Mouse (Mus musculus): ENCODE results near the gene Git2.
A peak's percentile ranks its signal among the peaks of the same experiment; 100 is the strongest.

Gene Git2

DNA sequence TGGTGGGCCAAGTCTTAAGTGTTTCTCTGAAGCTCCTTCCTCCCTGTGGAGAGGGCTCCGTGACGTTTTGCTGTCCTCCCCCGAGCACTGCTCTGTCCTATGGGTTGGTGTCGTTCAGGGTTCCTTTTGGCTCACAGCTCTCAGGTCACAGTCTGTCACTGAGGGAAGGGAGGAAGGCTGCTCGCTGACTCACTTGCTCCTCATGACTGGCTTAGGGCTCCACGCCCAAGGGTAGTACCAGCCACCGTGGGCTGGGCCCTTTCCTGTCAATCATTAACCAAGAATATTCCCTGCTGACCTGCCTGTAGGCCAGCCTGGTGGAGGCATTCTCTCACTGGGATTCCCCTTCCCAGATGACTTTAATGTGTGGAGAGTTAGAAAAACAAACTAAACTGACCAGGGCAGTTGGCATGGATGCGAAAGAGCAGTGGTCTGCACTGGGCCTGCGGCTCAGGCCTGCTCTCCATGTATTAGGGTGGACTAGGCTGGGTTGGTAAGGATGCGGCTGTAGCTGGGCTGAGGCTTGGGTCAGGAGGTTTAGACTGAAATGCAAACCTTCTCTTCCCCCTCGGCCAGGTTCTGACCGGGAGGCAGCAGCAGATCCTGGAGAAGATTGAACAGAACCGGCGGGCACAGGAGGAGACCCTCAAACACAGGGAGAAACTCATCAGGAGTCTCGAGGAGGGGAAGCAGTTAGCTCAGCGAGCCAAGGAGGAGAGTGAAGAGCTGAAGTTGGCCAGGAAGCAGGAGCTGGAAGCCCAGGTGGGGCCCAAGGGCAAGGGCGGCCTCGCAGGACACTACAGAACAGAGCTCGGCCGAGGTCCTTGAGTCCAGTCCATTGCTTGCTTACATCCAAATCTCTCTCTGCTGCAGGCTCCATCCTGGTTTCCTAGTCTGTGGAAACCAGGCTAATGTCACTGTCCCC, 56.1 kb downstream of the Git2 start:
- DNase-seq, result no peak

DNA sequence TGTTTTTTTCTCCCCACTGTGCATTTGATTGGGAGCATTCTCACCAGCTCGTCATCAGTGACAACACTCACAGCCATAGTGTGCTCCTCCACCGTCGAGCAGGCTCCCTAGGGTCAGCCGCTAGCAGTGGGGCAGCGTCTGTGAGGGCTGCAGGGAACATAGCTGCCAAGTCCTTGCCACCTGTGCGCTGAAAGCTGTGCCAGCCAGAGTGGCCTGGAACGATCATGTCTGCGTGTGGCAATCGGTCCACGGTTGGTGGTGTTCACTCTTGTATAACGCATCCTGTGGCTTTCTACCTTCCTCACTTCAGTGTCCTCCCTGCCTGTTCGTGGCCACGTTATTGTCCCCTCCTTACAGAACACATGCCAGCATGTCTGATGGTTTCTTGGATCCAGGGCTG, 56.8 kb downstream of the Git2 start:
- no peak for DNase-seq

DNA sequence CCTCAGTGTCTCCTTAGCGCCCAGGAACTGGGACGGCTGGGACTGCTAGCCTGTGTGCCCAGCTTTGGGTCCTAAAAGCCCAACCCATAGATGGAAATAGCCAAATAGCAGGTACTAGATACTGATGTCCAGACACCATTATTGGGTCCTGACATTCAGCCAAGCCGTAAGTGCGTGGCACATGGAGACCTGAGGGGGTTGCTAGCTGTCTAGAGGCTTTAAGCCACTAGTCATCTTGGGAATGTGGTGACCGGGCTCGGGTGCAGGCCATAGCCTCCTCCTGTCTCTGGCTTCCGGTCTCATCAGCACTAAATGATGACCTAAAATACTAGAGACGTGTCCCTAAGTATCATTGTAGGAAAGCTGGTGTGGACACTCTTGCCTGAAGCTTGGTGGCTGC, 57.4 kb downstream of the Git2 start:
- DNase-seq, result no peak

DNA sequence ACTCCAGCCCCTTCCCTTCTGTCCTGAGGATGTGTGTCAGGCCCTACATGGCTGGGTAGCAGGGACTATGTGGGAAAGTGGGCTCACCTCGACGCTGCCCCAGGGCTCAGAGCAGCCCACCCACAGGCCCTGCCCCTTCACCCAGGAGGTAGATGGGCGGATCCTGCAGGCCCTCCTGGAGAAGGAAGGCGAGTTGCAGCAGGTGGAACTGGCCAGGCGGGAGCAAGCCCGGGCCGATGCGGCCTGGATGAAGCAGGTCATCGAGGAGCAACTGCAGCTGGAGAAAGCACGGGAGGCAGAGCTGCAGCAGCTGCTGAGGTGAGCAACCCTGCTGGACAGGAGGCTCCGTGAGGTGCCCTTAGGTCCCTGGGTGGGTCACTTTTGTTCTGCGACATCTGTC, 58.0 kb downstream of the Git2 start:
- DNase-seq, result no peak

DNA sequence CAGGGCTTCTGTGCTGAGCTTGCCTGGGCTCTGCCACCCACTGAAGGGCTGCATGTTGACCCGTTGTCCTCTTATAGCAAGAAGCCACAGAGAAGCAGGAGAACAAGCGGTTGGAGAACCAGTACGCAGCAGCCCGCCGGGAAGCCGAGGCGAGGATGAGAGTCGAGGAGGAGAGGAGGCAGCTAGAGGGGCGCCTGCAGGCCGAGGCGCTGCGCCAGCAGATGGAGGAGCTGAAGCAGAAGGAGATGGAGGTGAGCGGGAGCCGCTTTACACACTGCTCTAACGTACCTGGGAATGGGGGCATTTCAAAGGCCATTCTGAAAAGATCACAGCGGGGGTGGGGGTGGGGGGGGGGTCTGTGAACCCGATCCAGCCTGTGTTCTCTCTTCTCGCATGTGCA, 60.8 kb downstream of the Git2 start:
- DNase-seq, result no peak

DNA sequence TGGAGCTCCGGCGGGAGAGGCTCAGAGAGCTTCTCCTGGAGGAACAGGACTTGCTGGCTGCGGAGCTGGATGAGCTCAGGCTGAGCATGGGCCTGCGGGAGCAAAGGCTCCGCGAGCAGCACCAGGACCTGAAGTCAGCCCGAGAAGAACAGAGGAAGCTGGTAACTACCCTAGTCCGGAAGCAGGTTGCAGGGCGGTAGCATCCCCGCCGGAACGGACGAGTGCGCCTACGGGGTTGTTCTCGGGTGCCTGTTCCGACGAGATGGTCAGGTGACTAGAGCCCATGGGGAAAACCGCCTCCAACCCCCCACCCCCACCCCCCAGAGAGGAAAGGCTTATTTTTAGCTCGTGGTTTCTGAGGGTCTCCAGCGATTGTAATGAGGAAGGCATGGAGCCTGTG, 66.0 kb downstream of the Git2 start:
- no peak for DNase-seq

DNA sequence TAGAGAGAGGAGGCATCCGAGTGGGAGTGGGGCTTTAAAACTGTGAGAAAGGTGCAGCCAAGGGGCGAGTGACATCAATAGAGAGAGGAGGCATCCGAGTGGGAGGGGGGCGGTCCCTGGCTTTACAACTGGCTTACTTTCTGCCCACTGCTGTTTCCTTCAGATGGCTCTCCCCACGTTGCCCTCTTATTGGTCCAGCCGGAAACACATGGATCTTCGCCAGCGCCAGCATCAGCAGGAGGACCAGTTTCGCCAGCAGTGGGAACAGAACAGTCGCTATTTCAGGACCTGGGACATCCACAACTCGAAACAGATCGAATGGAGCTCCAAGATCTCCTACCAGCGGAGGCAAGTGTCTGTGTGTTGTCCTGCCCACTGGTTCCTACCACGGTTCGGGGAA, 66.8 kb downstream of the Git2 start:
- DNase-seq, result no peak

DNA sequence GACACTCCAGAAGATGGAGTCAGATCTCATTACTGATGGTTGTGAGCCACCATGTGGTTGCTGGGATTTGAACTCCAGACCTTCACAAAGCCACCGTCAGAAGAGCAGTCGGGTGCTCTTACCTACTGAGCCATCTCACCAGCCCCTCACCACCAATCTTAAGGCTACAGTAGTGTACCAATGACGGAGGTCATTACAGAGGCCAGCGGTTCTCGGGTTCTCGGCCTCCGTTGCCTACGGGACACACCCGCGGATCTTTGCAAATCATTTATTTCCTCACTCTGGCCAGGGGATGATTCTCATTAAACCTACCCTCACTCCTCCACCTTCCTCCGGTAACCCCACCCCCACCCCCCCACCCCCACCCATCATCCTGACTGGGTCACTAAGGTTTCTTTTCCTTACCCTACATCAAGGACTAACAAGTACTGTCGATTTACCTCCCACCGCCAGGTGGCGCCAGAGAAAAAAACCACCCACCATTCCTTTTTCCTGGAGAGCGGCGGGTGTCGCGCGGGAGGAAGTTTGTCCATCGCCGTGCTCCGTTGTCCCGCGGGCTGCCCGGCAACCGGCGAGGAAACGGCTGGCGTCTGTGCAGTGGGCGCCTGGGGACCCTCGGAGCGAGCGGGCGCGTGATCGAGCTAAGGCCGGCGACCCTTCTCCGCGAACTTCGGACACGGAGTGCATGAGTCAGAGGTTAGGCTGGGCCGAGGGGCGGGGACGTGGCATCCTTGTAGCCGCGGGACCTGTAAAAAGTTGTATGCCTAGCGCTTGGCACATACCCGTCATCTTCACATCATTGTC, 67.8 kb downstream of the Git2 start, which contains the start of gene Tchp:
Gene Tchp (plus strand): TSS at position 496 of the 804 bp plus-strand sequence.
- DNase-seq, result peak; percentile 92 to 93

DNA sequence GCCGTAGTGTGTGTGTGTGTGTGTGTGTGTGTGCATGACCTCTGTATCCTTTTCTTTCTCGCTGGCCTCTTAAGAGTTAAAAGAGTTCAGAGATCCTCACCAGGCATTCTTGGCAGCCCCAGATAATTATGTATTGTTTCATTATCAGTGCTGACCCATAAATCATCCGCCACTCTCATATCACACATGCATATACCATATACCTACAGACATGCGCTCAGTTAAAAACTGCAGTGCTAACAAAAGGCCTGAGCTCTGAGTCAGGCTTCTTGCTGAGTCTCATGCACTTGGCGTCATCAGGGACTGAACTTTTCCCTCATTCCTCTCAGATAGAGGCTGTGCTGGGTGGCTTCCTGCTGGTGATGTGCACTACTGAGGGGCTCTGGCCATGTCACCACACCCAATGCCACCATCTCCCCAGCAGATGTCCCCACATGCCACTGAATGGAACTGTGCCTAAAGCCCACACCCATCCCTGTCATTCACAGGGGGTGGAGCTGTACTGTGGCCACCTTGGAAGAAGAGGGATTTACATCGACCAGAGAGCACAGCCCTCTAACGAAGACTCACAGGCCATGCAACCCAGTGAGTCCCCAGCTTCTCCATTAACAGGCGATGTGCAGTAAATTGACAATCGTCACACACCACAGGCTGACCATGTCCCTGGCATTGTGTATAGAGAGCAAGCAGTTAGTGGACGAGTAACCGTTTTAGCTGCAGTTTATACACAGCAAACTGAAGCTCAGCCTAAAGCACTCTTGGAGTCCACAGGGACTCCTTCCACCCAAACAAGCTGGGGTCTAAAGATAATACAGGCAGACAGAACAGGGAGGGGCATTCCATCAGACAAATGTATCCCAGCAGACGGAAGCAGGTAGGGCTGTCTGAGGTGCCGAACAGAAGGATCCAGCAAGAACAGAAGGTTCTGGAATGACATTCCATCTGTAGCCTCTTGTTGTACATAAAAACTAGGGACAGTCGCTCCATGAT, 72.6 kb downstream of the Git2 start:
- DNase-seq, result no peak

DNA sequence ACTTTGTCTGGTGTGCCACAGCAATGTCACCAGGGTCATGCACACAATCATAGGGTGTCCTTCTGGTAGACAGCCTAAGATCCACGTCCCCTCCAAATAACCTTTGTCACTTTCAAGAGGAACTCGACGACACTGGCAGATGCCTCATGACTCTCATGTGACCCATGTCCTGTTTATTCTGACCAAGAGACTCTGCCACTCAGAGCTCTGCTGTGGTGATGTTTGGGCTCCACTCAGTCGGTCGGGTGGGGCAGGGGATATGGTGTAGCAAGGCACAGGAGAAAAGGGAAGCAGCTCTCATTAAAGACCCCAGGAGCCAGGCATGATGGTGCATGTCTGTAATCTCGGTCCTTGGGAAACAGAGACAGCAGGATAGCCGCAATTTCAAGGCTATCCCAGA, 76.3 kb downstream of the Git2 start:
- DNase-seq, result no peak

DNA sequence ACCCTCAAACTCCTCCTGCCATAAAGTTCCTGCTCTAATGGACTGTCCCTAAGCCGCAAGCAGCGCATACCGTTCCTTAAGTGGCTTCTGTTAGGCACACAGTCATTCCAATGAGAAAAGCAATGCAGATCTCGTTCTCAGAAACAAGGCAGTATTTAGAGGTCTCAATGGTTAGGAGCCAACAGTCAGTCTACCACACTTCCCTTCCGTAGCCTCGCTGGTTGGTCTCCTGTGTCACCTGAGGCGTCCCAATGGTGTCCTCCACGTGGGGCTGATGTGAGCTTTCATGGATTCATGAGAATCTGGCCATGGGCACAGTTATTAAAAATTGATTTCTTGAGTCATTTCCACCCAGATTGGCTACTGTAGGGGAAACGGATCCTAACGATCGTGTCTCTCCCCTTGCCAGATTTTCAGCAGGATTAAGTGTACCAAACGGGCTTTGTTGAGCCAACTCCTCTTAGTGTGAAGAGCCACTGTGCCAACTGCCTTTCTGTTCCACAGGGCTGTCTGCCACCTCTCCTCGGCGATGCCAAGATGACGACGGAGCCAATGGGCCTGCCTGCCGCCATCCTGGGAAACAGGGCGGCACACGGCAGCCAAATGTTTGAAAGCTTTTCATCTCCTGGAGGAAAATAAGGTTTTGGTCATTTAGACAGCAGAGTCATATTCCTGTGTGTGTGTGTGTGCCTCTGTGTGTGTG, 77.1 kb downstream of the Git2 start:
- DNase-seq, result no peak

DNA sequence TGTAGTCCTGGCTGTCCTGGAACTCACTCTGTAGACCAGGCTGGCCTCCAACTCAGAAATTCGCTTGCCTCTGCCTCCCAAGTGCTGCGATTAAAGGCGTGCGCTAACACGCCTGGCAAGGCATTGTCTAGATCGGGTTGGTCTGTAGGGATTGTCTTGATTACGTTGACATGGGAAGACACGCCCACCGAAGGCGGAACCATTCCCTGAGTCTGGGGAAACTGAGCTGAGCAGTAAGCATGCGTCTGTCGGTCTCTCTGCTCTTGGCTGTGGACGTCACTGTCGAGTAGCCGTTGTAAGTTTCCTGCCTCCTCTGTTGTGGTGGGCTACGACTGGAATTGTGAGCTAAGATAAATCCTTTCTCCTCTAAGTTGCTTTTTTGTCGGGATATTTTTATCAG, 78.4 kb downstream of the Git2 start:
- no peak for DNase-seq

DNA sequence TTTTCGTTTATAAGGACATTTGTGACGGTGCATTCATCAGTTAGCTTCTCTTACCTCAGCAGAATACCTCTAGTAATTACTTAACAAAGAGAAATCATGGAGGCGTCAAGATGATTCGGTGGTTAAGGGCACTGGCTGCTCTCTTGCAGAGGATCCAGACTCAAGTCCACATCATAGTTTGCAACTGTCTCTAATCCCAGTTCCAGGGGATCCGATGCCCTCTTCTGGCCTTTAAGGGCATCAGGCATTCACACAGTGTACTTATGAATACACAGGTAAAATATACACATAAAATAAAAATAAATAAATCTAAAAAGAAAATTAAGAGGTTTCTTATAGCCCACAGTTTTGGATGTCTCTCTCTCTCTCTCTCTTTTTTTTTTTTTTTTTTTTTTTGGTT, 79.5 kb downstream of the Git2 start:
- no peak for DNase-seq

DNA sequence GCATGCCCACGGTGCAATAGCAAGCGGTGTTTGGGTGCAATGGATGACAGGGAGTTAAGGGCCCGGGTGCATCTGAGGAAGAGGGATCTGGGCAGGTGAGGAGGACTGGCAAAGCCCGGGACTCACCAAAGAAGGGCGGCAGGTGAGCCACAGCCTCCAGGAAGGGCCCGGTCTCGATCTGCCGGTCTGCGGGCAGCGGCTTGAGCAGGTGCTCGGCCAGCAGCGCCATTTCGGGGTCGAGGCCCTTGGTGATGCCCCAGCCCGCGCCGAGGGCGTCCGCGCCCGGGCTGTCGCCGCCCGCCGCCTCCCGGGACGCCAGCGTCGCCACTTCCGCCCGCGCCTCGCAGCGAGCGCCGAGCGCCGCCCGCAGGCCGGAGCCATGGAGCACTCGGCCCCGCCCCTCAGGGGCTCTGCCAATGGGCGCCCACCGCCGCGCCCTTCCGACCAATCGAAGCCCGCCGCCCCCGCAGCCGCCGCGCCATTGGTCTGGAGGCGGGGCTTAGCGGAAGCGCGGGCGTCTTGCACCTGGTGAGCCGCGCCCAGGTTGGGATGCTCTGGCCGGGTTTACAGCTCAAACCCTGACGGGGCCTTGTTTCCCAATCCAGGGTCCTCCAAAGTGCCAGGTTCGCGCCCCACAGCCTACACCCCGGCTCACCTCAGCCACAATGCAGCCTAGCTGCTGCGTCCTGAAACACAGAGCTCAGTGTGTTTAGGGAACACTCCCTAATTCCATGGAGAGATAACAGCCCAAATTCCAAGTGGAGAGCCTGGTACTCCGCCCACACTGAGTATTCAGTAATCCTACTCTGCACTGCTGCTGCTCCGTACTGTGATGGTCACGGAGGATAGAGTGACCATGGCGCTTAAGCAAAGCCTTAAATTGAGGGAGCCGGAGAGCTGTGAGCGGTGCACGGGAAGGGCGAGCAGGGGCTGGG, 84.4 kb downstream of the Git2 start, which contains the start of gene Gltp:
Gene Gltp (minus strand): TSS at position 352 of the 935 bp plus-strand sequence.
- peak; percentile 96 to 98 for DNase-seq

DNA sequence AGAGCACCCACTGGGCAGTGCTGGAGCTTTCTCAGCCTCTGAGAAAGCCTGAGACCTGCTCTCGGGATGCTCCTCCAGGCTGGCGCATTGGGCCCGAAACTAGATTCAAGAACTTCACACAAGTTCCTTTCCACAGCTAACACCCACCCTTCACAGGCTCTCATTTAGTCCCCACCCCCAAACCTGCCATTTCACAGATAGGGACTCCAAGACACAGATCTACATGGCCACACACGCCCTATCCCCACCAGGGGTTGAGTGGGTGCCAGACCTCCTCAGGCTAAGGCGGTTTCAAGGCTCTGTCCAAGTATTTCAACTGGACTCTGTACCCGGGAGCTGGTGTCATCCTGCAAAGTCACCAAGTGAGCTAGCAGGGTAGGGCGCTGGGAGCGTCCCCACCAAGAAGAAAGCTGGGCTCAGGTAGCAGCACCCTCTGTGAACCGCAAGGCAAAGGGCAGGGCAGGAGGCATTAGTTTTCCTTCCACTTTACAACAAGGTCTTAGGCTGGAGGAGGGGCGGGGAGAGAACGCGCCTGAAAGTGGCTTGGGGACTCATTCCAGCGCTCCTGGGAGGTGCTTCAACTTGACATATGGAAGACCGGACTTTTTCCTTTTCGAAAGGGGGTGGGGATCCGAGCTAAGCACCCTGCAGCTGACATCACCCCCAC, 85.5 kb downstream of the Git2 start:
- peak; percentile 39 to 45 for DNase-seq

DNA sequence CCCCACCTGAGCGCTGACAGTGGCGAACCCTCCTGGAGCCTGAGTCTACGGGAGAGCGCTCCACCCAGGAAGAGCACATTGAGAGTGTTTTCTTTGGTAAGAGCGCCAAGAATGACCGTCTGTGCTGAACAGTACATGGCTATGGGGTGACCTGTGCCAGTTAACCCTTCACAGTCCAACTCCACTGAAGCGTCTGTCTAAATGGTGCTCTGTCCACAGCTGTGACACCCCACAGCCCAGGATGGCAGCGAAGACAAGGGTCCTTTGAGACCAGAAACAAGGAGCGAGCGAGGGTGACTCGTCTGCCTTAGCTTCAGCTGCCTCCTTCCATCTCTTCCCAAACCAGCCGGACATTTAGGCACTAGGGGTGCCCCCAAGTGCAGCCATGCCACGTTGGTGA, 86.6 kb downstream of the Git2 start:
- no peak for DNase-seq

DNA sequence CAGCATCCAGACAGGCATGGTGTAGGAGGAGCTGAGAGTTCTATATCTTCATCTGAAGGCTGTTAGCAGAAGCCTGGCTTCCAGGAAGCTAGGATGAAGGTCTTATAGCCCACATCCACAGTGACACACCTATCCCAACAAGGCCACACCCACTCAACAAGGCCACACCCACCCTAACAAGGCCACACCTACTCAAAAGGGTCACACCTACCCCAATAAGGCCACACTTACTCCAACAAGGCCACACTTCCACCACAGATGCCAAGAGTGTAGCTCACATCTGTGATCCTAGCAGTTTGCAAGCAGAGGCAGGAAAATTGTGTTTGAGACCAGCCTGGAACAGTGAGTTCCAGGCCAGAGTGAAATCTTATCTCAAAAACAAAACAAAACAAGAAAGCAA, 87.4 kb downstream of the Git2 start:
- DNase-seq, result no peak

DNA sequence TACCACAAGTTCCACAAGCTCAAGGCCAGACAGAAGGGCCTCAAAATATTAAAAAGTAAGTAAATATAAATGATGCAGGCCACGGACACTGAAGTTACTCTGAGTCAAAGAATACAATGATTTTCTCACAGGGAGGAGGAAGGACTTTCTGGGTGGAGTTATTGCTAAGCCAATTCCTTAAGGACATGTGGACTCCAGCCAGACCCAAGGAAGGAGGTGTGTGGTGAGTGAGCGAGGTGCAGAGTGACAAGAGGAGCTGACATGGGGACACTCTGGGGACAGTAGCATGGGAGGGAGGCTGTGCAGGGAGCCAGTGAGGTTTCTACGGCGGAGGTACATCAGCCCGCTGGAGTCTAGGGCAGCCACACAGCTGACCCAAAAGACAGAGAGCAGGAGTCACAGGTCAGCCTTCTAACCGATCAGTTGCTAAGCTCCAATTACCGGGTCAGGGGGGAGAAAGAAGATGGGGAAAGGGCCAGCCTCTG, 88.5 kb downstream of the Git2 start:
- no peak for DNase-seq

DNA sequence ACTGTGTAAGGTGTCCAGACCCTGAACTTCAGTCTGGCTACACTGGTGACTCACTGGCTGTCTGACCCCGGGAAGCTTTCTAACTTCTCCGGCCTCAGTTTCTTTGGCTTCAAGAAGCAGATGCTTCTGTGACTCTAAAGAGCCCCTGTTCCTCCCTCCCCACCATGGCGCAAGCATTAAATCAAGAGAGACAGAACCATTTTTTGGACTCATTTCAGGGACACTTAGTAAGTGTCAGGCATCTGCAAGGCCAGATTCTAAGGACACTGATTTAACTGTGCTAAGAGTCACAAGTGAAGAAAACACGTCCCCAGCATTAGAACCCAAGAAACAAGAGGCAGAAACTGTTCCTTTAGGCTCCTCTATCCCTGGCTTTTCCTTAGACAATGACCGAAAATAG, 89.3 kb downstream of the Git2 start:
- no peak for DNase-seq

DNA sequence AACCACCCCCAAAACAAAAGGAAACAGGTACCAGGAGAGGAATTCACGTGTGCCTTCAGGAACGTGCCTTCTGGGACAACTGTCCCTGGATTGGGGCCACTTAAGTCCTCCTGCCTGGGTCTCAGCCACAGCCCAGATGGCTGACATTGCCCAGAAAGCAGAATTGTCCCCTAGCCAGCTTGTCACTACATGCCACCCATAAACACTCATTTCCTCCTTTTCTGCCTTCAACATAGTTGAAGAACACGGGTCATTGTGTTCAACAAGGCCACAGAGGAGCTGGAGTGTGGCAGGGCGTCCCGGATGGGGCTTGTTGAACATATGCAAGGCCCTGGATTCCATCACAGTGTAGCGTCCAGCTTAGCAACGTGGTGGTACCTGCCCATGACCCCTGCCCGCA, 93.6 kb downstream of the Git2 start:
- no peak for DNase-seq
